Mouse (Mus musculus) bone marrow macrophage, adult 2 months (primary cell): ENCODE results near the gene Ints12.

Experiments used
- CTCF ChIP-seq: IDR thresholded peaks from 2 replicates; pipeline ENCODE4 v1.5.1; 2012; ENCODE audit warnings: low read depth, mild to moderate bottlenecking, low read length, moderate library complexity
- POLR2A ChIP-seq: IDR thresholded peaks from 2 replicates; pipeline ENCODE4 v1.6.1; 2012; ENCODE audit warnings: mild to moderate bottlenecking, low read depth, low read length, borderline replicate concordance

DNA sequence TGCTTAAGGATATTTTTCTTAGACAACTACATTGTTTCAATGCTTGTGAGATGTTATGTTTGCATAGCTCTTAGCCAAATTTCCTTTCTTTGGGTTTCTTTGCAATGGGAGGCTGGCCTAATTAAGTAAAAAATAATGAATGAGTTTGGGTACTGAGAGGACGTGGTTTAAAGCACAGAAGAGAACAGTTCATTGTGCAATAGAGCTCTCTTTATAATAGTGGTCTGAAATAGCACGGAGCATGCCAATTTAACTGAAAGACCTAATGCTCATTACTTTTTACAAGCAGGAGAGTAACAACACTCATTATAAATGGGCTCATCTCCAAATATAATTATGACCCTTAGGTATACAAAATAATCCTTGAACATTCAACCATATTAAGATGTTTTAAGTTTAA lies 39.6 kb upstream of the Ints12 start:
- TF ChIP-seq CTCF (no peak), POLR2A (no peak)
